ENCODE assay signal across 8 mouse cellular contexts in genomic region chr11:117318202-117318601, GRCm38 (mm10).
DNase-seq lines count a peak whose midpoint lies in the region; ATAC-seq and TF ChIP-seq lines count a peak whose summit lies in the region.

No protein-coding gene starts in this region.

- H3K4me1 ChIP-seq in embryonic facial prominence, embryonic 13.5 days, result peaks cover 96% of the 10 kb centered on the region
- H3K4me1 ChIP-seq in intestine, postnatal 0 days (replicated peaks; ENCODE audit: control insufficient read depth, insufficient read depth, low read length), result peaks cover 38% of the 10 kb centered on the region
- peaks cover 64% of the 10 kb centered on the region for H3K4me1 ChIP-seq in small intestine, adult 2 months (ENCODE audit: control insufficient read depth, insufficient read depth, insufficient read length, low read length)

- ATAC-seq in embryonic facial prominence, embryonic 13.5 days (ENCODE audit: insufficient number of reproducible peaks, insufficient read depth, low FRiP score, low TSS enrichment, low read depth), result no peak
- ATAC-seq in intestine, postnatal 0 days, result no peak

- 0 out of 2 replicates have a peak, but pooled peaks cover 3% of the 10 kb centered on the region for H3K36me3 ChIP-seq in embryonic facial prominence, embryonic 13.5 days
- no peaks in the 10 kb centered on the region; the same call in 1 of the 2 replicates for H3K36me3 ChIP-seq in intestine, postnatal 0 days (ENCODE audit: control insufficient read depth, insufficient read depth)
- H3K36me3 ChIP-seq in small intestine, adult 2 months (ENCODE audit: control insufficient read depth, insufficient read depth, low read length), result no peaks in the 10 kb centered on the region

- H3K4me2 ChIP-seq in embryonic facial prominence, embryonic 13.5 days, result peak overlapping the region; percentile 47; the same call in 1 of the 2 replicates
- H3K4me2 ChIP-seq in intestine, postnatal 0 days (replicated peaks; ENCODE audit: low read depth), result no peak overlapping the region

- H3K27me3 ChIP-seq in embryonic facial prominence, embryonic 13.5 days, result no peaks in the 10 kb centered on the region
- H3K27me3 ChIP-seq in intestine, postnatal 0 days (replicated peaks; ENCODE audit: control insufficient read depth, insufficient read depth, low read length), result no peaks in the 10 kb centered on the region
- no peaks in the 10 kb centered on the region for H3K27me3 ChIP-seq in small intestine, adult 2 months (ENCODE audit: control insufficient read depth, insufficient read depth, low read length)

- no peaks in the 10 kb centered on the region for H3K9me3 ChIP-seq in embryonic facial prominence, embryonic 13.5 days
- H3K9me3 ChIP-seq in intestine, postnatal 0 days (ENCODE audit: control insufficient read depth), result no peaks in the 10 kb centered on the region

- peak overlapping the region; percentile 86 for H3K27ac ChIP-seq in layer of hippocampus, adult 2 months
- H3K27ac ChIP-seq in embryonic facial prominence, embryonic 13.5 days, result peak overlapping the region; percentile 92
- no peak overlapping the region for H3K27ac ChIP-seq in intestine, postnatal 0 days (ENCODE audit: low read depth, low read length)
- peak overlapping the region; percentile 70 for H3K27ac ChIP-seq in small intestine, adult 2 months (ENCODE audit: insufficient read depth, low read depth, low read length)

- H3K9ac ChIP-seq in embryonic facial prominence, embryonic 13.5 days, result peak overlapping the region; percentile 65; the same call in 1 of the 2 replicates
- no peak overlapping the region for H3K9ac ChIP-seq in intestine, postnatal 0 days (ENCODE audit: low read depth, low read length)

- WGBS in embryonic facial prominence, embryonic 13.5 days, result 11% methylated on average over 3 of the region's 3 CpGs
- 72% methylated on average over 3 of the region's 3 CpGs for WGBS in intestine, postnatal 0 days
- 83% methylated on average over 3 of the region's 3 CpGs for WGBS in small intestine, adult 2 months

- peak; percentile 43 for TF ChIP-seq CTCF in layer of hippocampus, adult 2 months (conservative IDR thresholded peaks at IDR 0.05)
- TF ChIP-seq CTCF in intestine, postnatal 0 days (IDR thresholded peaks at IDR 0.05; ENCODE audit: low read depth), result peak; percentile 39; the same call in 1 of the 2 replicates
- TF ChIP-seq CTCF in small intestine, adult 2 months (IDR thresholded peaks at IDR 0.05; ENCODE audit: extremely low read depth, insufficient read length, insufficient replicate concordance, low read depth, low read length), result no peak

- DNase-seq in layer of hippocampus, adult 2 months (ENCODE audit: low spot score in 2 of 2), result no peak
- no peak for DNase-seq in layer of hippocampus, postnatal 10 days (ENCODE audit: low spot score in 2 of 2)
- DNase-seq in cerebellum, adult 11-12 months, result no peak
- no peak for DNase-seq in right cerebral cortex, postnatal 36 days (ENCODE audit: low spot score in 2 of 2)
- DNase-seq in layer of hippocampus, postnatal 14 days (ENCODE audit: low spot score in 2 of 2), result no peak

- no peak overlapping the region for H3K4me3 ChIP-seq in layer of hippocampus, adult 2 months
- no peak overlapping the region for H3K4me3 ChIP-seq in embryonic facial prominence, embryonic 13.5 days
- no peak overlapping the region for H3K4me3 ChIP-seq in intestine, postnatal 0 days (ENCODE audit: low read depth, low read length)
- H3K4me3 ChIP-seq in small intestine, adult 2 months (ENCODE audit: low read depth, low read length), result no peak overlapping the region

- TF ChIP-seq POLR2A in small intestine, adult 2 months (IDR thresholded peaks at IDR 0.05; ENCODE audit: low read depth, low read length), result no peak
